Mouse (Mus musculus) stomach, embryonic 14.5 days (tissue): ENCODE data around the gene Cadps2. TPM values are rescaled to one million over a fixed set of nuclear protein-coding genes. Genes with fewer than 3 reads are reported as not detected.

ENCODE experiments used
- ATAC-seq: fragments of 200-750 bp; cut with Nextera tagmentation; 2 replicates; pipeline ENCODE4 v1.8.0; 2017; ENCODE audit warnings: low read depth, moderate TSS enrichment; ENCODE audit not compliant: insufficient number of reproducible peaks, insufficient read depth, low FRiP score
- H3K27ac ChIP-seq: fragments of 300-500 bp; sonication (generic); 2 replicates; pipeline ENCODE4 v1.5.1; 2014; ENCODE audit warnings: mild to moderate bottlenecking, low read length, moderate library complexity, mixed read lengths
- H3K27me3 ChIP-seq: fragments of 300-500 bp; sonication (generic); 2 replicates; pipeline ENCODE4 v1.6.1; 2014; ENCODE audit warnings: low read length, control low read depth, mixed read lengths; ENCODE audit not compliant: control insufficient read depth, insufficient read depth
- H3K36me3 ChIP-seq: fragments of 300-500 bp; sonication (generic); 2 replicates; pipeline ENCODE4 v1.6.1; 2014; ENCODE audit warnings: mild to moderate bottlenecking, control low read depth, low read length, moderate library complexity, mixed read lengths; ENCODE audit not compliant: control insufficient read depth, insufficient read depth
- H3K4me1 ChIP-seq: fragments of 300-500 bp; sonication (generic); 2 replicates; pipeline ENCODE4 v1.6.1; 2014; ENCODE audit warnings: low read length, control low read depth, mixed read lengths; ENCODE audit not compliant: control insufficient read depth, insufficient read depth
- H3K4me2 ChIP-seq: fragments of 300-500 bp; sonication (generic); replicated peaks from 2 replicates; pipeline ENCODE4 v1.6.1; 2014; ENCODE audit warnings: low read depth, low read length, control low read depth
- H3K4me3 ChIP-seq: fragments of 300-500 bp; sonication (generic); 2 replicates; pipeline ENCODE4 v1.5.1; 2014; ENCODE audit warnings: low read depth, low read length, control low read depth
- H3K9ac ChIP-seq: fragments of 300-500 bp; sonication (generic); replicated peaks from 2 replicates; pipeline ENCODE4 v1.6.1; 2014; ENCODE audit warnings: low read depth, mild to moderate bottlenecking, control low read depth, low read length, moderate library complexity, mixed read lengths
- H3K9me3 ChIP-seq: fragments of 300-500 bp; sonication (generic); 2 replicates; pipeline ENCODE4 v1.6.1; 2016; ENCODE audit warnings: low read depth, low read length, control low read depth; ENCODE audit not compliant: control insufficient read depth
- WGBS: fragments of 180-500 bp; shearing (Covaris S2); extraction: QIAGEN DNeasy Blood & Tissue Kit; methylation state at CpG from one replicate; pipeline ENCODE4 v1.1.7; 2014; 5-methylcytosine and 5-hydroxymethylcytosine counted together
- polyA plus RNA-seq: library from polyadenylated mRNA; unstranded; fragments of >200 nt; fragmentation: Nextera tagmentation; extraction: Ambion mirVana; gene quantifications from 2 replicates; pipeline ENCODE4 v1.2.1, GENCODE M21; 2014

The Cadps2 gene
- polyA plus RNA-seq, 1 experiment from 2014 or later = 2.4 TPM

DNA sequence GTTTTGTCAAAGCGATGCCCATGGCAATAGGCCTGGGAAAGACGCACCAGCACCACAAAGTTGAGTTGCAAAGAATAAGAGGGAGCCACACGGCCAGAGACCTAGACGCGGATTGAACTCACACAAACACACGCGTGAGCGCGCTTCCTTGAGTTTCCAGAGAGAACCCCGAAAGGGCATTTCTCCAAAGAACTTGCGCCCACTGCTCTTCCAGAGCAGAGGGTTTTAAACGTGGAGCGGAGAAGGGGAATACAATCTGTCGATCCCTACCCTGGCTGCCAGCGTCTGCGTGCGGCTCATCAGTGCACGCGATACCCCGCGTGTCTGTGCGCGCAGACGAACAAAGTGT lies 590.2 kb downstream of the Cadps2 start:
- no peaks in the 10 kb centered on the region for H3K4me1 ChIP-seq
- H3K27me3 ChIP-seq = peaks cover 71% of the 10 kb centered on the region
- H3K36me3 ChIP-seq = no peaks in the 10 kb centered on the region
- under 1% methylated on average over 24 of the region's 24 CpGs for WGBS
- peak overlapping the region; percentile 49 for H3K4me2 ChIP-seq
- ATAC-seq = no peak
- no peaks in the 10 kb centered on the region for H3K9me3 ChIP-seq
- H3K27ac ChIP-seq = no peak overlapping the region
- peak overlapping the region; percentile 28 for H3K4me3 ChIP-seq
- no peak overlapping the region for H3K9ac ChIP-seq

DNA sequence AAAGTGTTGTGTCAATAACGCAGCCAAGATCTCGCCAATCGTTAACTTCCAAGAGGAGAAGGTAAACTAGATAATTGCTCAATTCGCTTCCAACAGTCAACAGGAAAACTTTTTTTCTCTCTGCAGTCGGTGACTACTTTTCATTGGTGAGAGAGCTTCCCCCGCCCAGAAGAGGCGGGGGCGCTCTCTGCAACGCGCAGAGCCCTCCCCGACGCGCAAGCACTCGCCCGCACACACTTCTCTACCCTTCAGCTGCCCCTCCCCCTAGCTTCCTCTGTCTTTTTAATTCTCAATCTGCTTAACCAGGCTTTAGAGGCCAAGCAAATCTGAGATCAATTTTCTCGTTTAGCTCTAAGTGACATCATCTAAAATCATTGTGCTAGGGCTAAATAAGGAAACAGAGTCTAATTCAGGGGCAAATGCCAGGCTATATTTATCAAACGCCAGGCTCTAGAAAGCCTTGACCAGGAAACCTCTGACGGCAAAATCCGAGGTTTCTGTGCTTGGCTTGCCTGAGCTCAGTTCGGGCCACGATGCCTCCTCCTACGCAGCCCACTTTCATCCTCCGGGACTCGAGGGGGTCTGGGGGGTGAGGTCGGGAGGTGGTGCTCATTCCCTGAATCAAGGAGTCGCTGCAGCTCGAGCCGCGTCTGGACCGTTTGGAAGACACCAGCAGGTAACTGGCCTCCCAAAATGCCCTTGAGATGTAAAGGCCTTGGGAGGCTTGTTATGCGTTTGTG lies 590.7 kb downstream of the Cadps2 start, which contains the start of gene Fezf1:
TSS of gene Fezf1 (minus strand) at position 50 of the 740 bp plus-strand sequence.
- no peak for ATAC-seq
- Histone ChIP-seq H3K4me2 (peak within 1 kb of the TSS; percentile 49), H3K36me3 (no peaks in the 10 kb centered on the region), H3K9me3 (no peaks in the 10 kb centered on the region), H3K27ac (no peak within 1 kb of the TSS), H3K27me3 (peaks cover 72% of the 10 kb centered on the region), H3K9ac (no peak within 1 kb of the TSS), H3K4me3 (peak within 1 kb of the TSS; percentile 28), H3K4me1 (no peaks in the 10 kb centered on the region)
- WGBS = under 1% methylated on average over 31 of the region's 31 CpGs

DNA sequence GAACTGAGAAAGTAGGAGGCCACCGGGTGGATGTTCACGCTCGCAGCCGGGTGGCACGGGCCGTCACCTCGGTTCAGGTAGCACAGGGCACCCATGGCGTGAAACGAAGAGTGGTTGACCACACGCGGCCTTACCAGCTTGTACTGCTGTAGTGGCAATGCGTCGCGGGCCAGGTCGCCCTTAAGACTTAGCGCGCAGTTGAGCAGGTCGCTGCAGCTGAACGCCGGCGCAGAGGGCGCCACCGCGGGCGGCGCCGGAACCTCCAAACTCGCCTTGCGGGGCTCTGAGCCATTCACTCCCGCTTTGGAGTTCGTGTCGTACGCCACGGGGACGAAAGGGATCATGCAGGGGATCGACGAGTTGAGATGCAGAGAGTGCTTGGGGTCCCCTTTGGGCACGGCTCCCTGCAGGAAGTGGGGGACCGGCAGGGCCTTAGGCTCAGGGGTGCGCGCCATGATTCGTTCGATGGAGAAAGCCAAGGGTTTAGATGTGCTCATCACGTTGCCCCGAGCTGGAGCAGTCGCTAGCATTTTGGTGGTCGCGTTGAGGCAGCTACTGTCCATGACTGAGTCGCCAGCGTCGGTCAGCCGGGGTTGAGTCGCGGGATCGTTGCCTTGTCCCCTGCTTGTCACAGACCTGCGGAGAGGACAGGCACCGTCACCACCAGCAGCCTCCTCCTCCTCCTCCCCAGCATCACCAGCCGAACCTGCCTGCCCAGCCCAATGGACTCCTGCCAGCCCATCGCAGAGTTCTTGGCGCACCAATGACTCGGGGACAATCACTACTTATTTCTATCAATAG lies 591.5 kb downstream of the Cadps2 start:
- peak overlapping the region; percentile 8; the same call in 1 of the 2 replicates for H3K4me3 ChIP-seq
- no peaks in the 10 kb centered on the region for H3K9me3 ChIP-seq
- H3K4me1 ChIP-seq = no peaks in the 10 kb centered on the region
- no peaks in the 10 kb centered on the region for H3K36me3 ChIP-seq
- peak overlapping the region; percentile 14; the same call in 1 of the 2 replicates for H3K4me2 ChIP-seq
- under 1% methylated on average over 61 of the region's 61 CpGs for WGBS
- no peak overlapping the region for H3K27ac ChIP-seq
- no peak overlapping the region for H3K9ac ChIP-seq
- peaks cover 74% of the 10 kb centered on the region for H3K27me3 ChIP-seq
- no peak for ATAC-seq

DNA sequence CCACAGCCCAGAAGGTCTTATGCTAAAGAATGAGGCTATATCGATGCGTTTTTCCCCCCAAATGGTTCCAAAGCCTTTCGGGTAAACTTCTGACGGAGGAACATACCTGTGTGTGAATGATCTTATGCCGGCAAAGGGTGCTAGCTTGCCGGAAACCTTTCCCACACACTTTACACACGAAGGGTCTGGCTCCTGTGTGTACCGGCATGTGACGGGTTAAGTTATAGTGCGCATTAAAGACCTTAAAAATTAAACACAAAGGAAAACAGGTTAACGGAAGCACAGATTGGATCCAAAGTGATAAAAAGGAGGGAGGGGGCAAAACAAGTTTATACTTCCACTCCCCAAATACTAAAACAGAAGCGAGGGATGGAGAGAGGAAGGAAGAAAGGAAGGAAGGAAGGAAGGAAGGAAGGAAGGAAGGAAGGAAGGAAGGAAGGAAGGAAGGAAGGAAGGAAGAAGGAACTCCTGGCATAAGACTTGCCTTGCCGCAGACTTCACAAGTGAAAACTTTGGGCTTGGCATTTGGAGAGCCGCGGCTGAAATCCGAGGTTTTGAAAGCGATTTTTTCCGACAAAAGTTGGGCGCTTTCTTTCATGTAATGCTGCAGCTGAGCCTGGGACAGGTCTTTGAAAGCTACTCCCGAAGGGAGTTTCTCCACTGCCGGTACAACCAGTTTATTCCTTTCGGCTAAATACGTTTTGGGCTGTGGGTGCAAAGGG lies 592.3 kb downstream of the Cadps2 start:
- H3K4me1 ChIP-seq = no peaks in the 10 kb centered on the region
- peaks cover 72% of the 10 kb centered on the region for H3K27me3 ChIP-seq
- H3K27ac ChIP-seq = no peak overlapping the region
- H3K4me3 ChIP-seq = peak overlapping the region; percentile 8; the same call in 1 of the 2 replicates
- H3K36me3 ChIP-seq = no peaks in the 10 kb centered on the region
- WGBS = 2% methylated on average over 23 of the region's 23 CpGs
- H3K9me3 ChIP-seq = no peaks in the 10 kb centered on the region
- 0 out of 2 replicates have a peak overlapping the region, but pooled peaks have one; percentile 14 for H3K4me2 ChIP-seq
- no peak overlapping the region for H3K9ac ChIP-seq
- no peak for ATAC-seq

DNA sequence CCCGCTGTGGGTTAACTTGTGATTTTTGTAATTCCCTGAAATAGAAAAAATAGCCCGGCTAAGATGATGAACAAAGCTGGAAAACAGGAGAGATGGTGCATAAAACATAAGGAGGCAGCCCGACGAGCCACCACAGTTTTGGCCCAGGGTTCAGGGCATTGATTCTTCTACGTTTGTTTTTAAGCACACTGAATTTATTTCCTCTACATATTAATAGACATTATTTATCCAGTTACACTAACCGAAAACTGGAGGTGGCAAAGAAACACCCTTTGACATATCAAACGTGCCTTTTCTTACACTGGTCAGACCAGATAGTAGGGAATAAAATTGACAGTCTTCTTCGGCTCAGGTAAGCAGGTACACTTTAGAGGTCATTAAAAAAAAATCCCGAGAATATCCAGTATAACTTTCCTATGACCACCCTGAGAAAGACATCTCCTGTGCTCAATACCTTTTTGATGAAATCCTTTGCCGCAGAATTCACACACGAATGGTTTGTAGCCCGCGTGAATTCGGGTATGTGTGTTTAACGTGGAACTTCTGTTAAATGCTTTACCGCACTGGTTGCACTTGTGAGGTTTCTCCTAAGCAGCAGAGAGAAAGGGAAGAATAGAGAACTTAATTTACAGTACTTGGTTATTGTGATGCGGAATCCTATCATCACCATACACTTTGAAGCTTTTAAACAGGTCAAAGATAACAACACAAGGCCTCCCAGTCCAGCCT lies 593.0 kb downstream of the Cadps2 start:
- peaks cover 74% of the 10 kb centered on the region for H3K27me3 ChIP-seq
- no peaks in the 10 kb centered on the region for H3K4me1 ChIP-seq
- no peak overlapping the region for H3K4me2 ChIP-seq
- no peak overlapping the region for H3K4me3 ChIP-seq
- no peaks in the 10 kb centered on the region for H3K9me3 ChIP-seq
- no peak for ATAC-seq
- no peak overlapping the region for H3K27ac ChIP-seq
- 5% methylated on average over 17 of the region's 17 CpGs for WGBS
- no peak overlapping the region for H3K9ac ChIP-seq
- H3K36me3 ChIP-seq = no peaks in the 10 kb centered on the region

DNA sequence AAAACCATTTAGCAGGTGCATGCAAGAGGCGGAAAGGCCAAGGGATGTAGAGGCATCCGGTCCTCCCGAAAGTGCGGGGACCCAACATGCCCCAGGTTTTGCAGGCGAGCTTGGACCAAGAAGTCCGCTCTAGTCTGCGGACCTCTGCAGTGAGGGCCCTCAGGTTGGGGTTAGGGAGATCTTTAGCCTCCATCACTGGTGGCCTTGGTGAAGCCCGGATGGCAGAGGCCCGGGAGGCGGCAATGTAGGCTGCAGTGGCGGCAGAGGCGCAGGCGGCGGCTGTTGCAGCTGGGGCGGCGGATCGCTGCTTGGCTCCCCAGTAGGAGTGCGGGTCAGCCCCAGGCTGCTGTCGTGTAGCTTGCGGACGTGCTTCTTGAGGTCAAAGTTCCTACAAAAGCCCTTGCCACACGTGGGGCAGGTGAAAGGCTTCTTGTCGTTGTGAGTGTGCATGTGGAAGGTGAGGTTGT lies 593.6 kb downstream of the Cadps2 start:
- no peak overlapping the region for H3K27ac ChIP-seq
- H3K4me2 ChIP-seq = no peak overlapping the region
- H3K4me3 ChIP-seq = no peak overlapping the region
- ATAC-seq = no peak
- H3K9ac ChIP-seq = no peak overlapping the region
- H3K4me1 ChIP-seq = no peaks in the 10 kb centered on the region
- WGBS = 2% methylated on average over 23 of the region's 23 CpGs
- H3K27me3 ChIP-seq = peaks cover 77% of the 10 kb centered on the region
- H3K9me3 ChIP-seq = no peaks in the 10 kb centered on the region
- H3K36me3 ChIP-seq = no peaks in the 10 kb centered on the region

DNA sequence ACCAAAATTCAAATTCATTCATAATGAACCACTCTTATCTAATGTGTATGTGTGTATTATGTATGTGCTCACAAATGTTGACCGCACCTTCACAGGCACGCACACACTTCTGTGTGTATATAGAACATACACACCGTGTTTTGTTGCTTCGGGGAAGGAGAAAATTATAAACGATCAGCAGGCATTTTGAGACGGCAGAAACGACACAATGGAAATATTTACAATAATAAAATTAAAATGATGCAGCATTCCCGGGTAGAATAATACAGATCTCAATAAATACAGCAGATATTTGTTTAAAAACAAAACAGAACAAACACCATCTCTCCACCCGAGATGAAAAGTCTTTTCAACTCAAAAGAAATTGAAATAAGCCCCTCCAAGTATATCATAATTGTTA lies 594.1 kb downstream of the Cadps2 start:
- H3K36me3 ChIP-seq = no peaks in the 10 kb centered on the region
- H3K9me3 ChIP-seq = no peaks in the 10 kb centered on the region
- H3K4me2 ChIP-seq = no peak overlapping the region
- 19% methylated on average over 9 of the region's 9 CpGs for WGBS
- no peak overlapping the region for H3K27ac ChIP-seq
- H3K9ac ChIP-seq = no peak overlapping the region
- H3K4me1 ChIP-seq = no peaks in the 10 kb centered on the region
- H3K27me3 ChIP-seq = peaks cover 74% of the 10 kb centered on the region
- ATAC-seq = no peak
- H3K4me3 ChIP-seq = no peak overlapping the region
